Mouse (Mus musculus): ENCODE measurements around the gene Pbdc1.
"Not testable (repeated sequence)": the region's sequence is repeated elsewhere in the genome, so short reads cannot be mapped to it uniquely, and the experiment has no call there.

DNA sequence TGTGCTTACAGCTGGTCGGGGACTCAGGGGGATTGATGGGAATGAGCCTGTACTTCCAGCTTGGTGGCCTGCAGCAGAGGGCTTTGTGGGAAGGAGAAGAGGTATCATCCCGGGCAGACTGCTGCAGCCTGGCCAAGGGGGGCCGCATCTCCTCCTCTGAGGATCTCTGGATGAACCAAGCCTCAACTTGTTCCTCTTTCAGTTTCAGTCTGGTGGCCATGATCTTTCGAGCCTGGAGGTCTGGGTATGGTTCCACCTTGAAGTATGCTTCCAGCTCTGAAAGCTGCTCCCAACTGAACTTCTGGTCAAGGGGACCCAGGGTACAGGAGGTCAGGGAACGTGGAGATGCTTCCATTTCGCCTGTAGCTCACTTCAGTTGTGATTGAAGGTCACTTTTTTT, 85.5 kb downstream of the Pbdc1 start:
- TF ChIP-seq NANOG (IDR thresholded peaks at IDR 0.05; ENCODE audit: borderline replicate concordance, low read length); CTCF (conservative IDR thresholded peaks at IDR 0.05; ENCODE audit: low read length); POU5F1 (IDR thresholded peaks at IDR 0.05; ENCODE audit: borderline replicate concordance, low read length): not testable (repeated sequence)

Data from E14TG2a.4 (cell line).